Mouse (Mus musculus): ENCODE results near the gene Thsd4. TPM values are rescaled to one million over a fixed set of nuclear protein-coding genes. Genes with fewer than 3 reads are reported as not detected.

The Thsd4 gene
- polyA plus RNA-seq, 1 experiment, result 4.3 TPM

DNA sequence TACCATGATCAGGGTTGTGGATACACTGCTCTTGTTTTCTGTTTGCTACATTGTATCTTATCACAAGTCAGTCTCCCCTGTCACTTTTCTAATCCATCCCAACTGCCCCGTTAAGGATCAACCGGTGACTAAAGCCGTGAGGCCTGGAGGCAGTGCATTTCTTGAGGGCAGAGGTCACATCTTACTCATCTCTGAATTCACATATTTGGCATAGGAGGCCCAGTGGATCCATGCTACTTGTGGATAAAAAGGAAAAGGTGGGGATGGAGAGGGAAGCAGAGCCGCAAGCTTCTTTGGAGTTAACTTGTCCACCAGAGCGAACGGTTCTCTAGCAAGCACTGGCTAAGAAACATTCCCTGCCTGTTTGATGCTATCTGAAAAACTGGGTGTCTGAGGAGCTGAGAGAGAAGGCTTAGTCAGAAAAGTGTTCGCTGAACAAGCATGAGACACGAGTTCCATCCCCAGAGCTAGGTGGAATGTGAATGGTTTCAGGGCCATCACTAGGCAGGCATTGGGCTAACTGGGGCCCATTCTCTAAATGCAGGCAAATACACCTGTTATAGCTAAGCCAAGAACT is 211.0 kb downstream of the Thsd4 start:
- H3K4me1 ChIP-seq (replicated peaks; ENCODE audit: control insufficient read depth, insufficient read depth, low read length), result no peaks in the 10 kb centered on the region
- H3K27ac ChIP-seq (ENCODE audit: control insufficient read depth, insufficient read depth, low read length), result no peak overlapping the region
- TF ChIP-seq CTCF (IDR thresholded peaks at IDR 0.05; ENCODE audit: borderline replicate concordance, control insufficient read depth, extremely low read depth, insufficient read depth, low read length, poor library complexity) (no peak), POLR2A (IDR thresholded peaks at IDR 0.05; ENCODE audit: control insufficient read depth, extremely low read depth, insufficient read depth, low read length, poor library complexity) (no peak)
- H3K36me3 ChIP-seq (ENCODE audit: control insufficient read depth, insufficient read depth, low read length), result no peaks in the 10 kb centered on the region
- no peaks in the 10 kb centered on the region for H3K27me3 ChIP-seq (ENCODE audit: control insufficient read depth, insufficient read depth, low read length)
- DNase-seq, result no peak
- WGBS, result 95% methylated on average over 8 of the region's 8 CpGs
- H3K4me3 ChIP-seq (ENCODE audit: control insufficient read depth, insufficient read depth, low read length), result no peak overlapping the region

DNA sequence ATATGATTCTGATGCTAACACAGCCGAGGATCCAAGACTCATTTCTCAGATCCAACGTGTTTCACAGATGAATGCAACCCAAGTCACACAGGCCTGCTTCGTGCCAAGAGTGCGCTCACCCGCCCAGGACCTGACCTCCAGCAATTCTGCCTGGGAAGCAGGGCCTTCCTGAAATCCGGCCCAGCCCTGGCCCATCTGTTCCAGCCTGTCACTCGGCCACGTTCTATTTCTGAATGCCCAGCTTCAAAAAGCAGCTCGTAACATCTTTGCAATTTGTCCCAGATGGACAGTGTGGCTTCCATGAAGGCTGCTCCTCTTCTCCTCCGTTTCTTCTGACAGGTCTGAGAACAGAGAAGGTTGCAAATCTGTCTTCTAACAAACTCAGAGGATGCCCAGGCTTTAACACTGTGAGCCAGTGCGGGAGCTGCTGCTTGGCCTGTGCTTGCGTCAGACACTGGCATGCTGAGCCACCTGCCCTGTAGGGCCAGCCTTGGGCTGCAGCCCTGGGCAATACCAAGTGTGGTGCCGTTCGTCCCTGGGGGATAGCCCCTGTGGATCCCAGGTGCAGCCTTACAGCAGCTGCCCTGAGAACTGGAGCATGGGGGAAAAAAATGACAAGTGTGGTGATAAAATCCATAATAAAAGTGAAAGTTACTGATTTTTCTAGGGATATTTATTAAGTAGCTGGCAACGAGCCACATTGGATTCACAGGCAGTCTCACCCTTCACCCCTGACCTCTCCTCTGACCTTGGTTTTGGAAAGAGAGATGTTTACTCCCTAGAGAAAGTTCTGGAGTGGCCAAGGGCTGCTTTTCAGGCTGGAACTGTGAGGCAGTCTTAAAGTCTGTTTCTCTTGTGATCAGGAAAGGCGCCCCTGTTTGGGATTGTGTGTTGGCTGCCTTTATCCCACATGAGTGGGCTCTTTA is 211.8 kb downstream of the Thsd4 start:
- Histone ChIP-seq H3K27ac (ENCODE audit: control insufficient read depth, insufficient read depth, low read length) (no peak overlapping the region), H3K36me3 (ENCODE audit: control insufficient read depth, insufficient read depth, low read length) (no peaks in the 10 kb centered on the region), H3K4me3 (ENCODE audit: control insufficient read depth, insufficient read depth, low read length) (no peak overlapping the region), H3K4me1 (replicated peaks; ENCODE audit: control insufficient read depth, insufficient read depth, low read length) (no peaks in the 10 kb centered on the region), H3K27me3 (ENCODE audit: control insufficient read depth, insufficient read depth, low read length) (no peaks in the 10 kb centered on the region)
- DNase-seq, result no peak
- 89% methylated on average over 16 of the region's 16 CpGs for WGBS
- TF ChIP-seq POLR2A (IDR thresholded peaks at IDR 0.05; ENCODE audit: control insufficient read depth, extremely low read depth, insufficient read depth, low read length, poor library complexity) (no peak), CTCF (IDR thresholded peaks at IDR 0.05; ENCODE audit: borderline replicate concordance, control insufficient read depth, extremely low read depth, insufficient read depth, low read length, poor library complexity) (no peak)

DNA sequence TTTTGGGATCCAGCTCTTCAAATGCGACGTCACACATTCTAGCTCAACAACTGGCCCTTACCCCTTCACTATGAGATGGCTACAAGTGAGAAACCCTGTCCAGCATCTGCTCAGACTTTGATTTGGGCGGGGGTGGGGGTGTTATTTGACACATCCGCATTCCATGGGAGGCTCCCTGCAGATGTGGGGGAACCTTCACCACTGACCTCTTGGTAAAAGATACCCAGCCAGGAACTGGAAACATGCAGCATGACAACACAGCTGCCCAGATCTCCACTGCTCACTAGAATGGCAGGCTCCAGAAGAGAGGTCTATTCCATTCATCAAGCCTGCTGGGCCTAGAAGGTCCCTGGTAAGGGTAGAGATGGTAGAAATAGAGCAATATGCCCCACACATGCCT is 213.7 kb downstream of the Thsd4 start:
- 89% methylated on average over 4 of the region's 4 CpGs for WGBS
- Histone ChIP-seq H3K4me3 (ENCODE audit: control insufficient read depth, insufficient read depth, low read length) (no peak overlapping the region), H3K27me3 (ENCODE audit: control insufficient read depth, insufficient read depth, low read length) (no peaks in the 10 kb centered on the region), H3K36me3 (ENCODE audit: control insufficient read depth, insufficient read depth, low read length) (no peaks in the 10 kb centered on the region), H3K27ac (ENCODE audit: control insufficient read depth, insufficient read depth, low read length) (no peak overlapping the region), H3K4me1 (replicated peaks; ENCODE audit: control insufficient read depth, insufficient read depth, low read length) (no peaks in the 10 kb centered on the region)
- DNase-seq, result no peak
- TF ChIP-seq POLR2A (IDR thresholded peaks at IDR 0.05; ENCODE audit: control insufficient read depth, extremely low read depth, insufficient read depth, low read length, poor library complexity) (no peak), CTCF (IDR thresholded peaks at IDR 0.05; ENCODE audit: borderline replicate concordance, control insufficient read depth, extremely low read depth, insufficient read depth, low read length, poor library complexity) (no peak)

DNA sequence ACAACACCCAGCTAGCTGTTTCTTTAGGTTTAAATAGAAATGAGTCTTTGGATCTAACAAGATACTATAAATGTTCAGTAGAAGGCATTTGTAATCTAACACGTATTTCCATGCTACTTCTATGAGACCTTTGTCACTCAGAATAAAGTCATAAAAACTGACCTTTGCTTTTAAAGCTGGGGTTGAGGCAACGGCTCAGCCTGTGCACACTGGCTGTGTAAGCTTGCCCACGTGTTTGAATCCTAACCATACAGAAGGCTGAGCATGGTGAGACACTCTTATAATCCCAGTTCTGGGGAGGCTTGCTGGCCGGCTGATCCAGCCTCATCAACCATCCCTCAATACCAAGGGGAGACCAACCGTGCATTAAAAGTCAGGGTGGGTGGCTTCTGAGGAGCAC is 214.4 kb downstream of the Thsd4 start:
- Histone ChIP-seq H3K27me3 (ENCODE audit: control insufficient read depth, insufficient read depth, low read length) (no peaks in the 10 kb centered on the region), H3K36me3 (ENCODE audit: control insufficient read depth, insufficient read depth, low read length) (no peaks in the 10 kb centered on the region), H3K4me3 (ENCODE audit: control insufficient read depth, insufficient read depth, low read length) (no peak overlapping the region), H3K4me1 (replicated peaks; ENCODE audit: control insufficient read depth, insufficient read depth, low read length) (no peaks in the 10 kb centered on the region), H3K27ac (ENCODE audit: control insufficient read depth, insufficient read depth, low read length) (no peak overlapping the region)
- 87% methylated on average over 5 of the region's 5 CpGs for WGBS
- TF ChIP-seq CTCF (IDR thresholded peaks at IDR 0.05; ENCODE audit: borderline replicate concordance, control insufficient read depth, extremely low read depth, insufficient read depth, low read length, poor library complexity) (no peak), POLR2A (IDR thresholded peaks at IDR 0.05; ENCODE audit: control insufficient read depth, extremely low read depth, insufficient read depth, low read length, poor library complexity) (no peak)
- no peak for DNase-seq

DNA sequence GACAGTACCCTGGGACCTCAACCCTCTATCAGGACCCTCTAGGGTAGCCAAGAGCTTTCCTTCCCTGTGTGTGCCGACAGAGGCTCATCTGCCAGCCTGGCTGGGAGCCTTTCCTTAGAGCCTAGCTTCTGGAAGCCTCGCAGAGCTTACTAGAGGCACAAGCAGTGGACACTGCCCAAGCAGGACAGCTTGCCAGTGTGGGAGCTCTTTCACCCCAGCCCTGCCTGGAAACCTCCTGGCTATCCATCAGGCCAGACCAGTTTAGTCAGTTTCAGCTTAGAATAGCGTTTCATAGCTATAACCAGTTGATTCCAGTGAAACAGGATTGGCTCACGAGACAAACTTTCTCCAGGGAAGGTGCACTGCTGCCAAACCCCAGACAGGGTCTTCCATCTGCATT is 215.6 kb downstream of the Thsd4 start:
- H3K27me3 ChIP-seq (ENCODE audit: control insufficient read depth, insufficient read depth, low read length), result no peaks in the 10 kb centered on the region
- TF ChIP-seq CTCF (IDR thresholded peaks at IDR 0.05; ENCODE audit: borderline replicate concordance, control insufficient read depth, extremely low read depth, insufficient read depth, low read length, poor library complexity) (no peak), POLR2A (IDR thresholded peaks at IDR 0.05; ENCODE audit: control insufficient read depth, extremely low read depth, insufficient read depth, low read length, poor library complexity) (no peak)
- H3K27ac ChIP-seq (ENCODE audit: control insufficient read depth, insufficient read depth, low read length), result no peak overlapping the region
- no peak for DNase-seq
- WGBS, result 89% methylated on average over 4 of the region's 4 CpGs
- no peaks in the 10 kb centered on the region for H3K36me3 ChIP-seq (ENCODE audit: control insufficient read depth, insufficient read depth, low read length)
- no peaks in the 10 kb centered on the region for H3K4me1 ChIP-seq (replicated peaks; ENCODE audit: control insufficient read depth, insufficient read depth, low read length)
- no peak overlapping the region for H3K4me3 ChIP-seq (ENCODE audit: control insufficient read depth, insufficient read depth, low read length)

DNA sequence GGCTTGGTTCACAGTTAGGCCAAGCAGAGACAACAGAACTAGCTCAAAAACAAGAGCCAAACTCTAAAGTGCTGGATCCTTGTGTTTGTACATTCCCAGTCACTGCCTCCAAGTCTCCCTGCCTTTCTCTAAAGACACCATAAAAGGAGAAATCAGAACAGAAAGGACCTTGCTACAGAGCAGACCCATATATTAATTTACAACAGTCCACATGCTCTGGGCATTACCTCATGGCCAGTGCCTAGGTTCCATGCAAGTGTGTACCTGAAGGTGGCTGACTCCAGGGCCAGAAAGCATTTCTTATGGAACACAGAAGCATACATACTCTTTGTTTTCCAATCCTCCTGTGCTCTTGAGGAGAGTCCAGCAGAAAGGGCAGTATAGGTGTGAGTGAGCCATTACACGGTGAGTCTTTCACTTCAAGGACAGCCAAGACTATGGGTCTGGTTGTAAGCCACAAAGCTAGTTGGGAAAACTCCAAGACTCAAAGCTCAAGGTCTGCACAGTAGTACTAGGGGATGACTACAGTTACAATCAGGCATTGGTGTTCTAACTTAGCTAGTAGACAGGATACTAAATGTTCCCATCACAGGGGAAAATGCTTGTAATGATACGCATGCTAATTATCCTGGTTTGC is 216.5 kb downstream of the Thsd4 start:
- Histone ChIP-seq H3K4me3 (ENCODE audit: control insufficient read depth, insufficient read depth, low read length) (no peak overlapping the region), H3K27ac (ENCODE audit: control insufficient read depth, insufficient read depth, low read length) (no peak overlapping the region), H3K36me3 (ENCODE audit: control insufficient read depth, insufficient read depth, low read length) (no peaks in the 10 kb centered on the region), H3K27me3 (ENCODE audit: control insufficient read depth, insufficient read depth, low read length) (no peaks in the 10 kb centered on the region), H3K4me1 (replicated peaks; ENCODE audit: control insufficient read depth, insufficient read depth, low read length) (no peaks in the 10 kb centered on the region)
- WGBS, result 95% methylated on average over 2 of the region's 2 CpGs
- no peak for DNase-seq
- TF ChIP-seq CTCF (IDR thresholded peaks at IDR 0.05; ENCODE audit: borderline replicate concordance, control insufficient read depth, extremely low read depth, insufficient read depth, low read length, poor library complexity) (no peak), POLR2A (IDR thresholded peaks at IDR 0.05; ENCODE audit: control insufficient read depth, extremely low read depth, insufficient read depth, low read length, poor library complexity) (no peak)
